ENCODE assay signal across 8 mouse cellular contexts in the genomic region with DNA sequence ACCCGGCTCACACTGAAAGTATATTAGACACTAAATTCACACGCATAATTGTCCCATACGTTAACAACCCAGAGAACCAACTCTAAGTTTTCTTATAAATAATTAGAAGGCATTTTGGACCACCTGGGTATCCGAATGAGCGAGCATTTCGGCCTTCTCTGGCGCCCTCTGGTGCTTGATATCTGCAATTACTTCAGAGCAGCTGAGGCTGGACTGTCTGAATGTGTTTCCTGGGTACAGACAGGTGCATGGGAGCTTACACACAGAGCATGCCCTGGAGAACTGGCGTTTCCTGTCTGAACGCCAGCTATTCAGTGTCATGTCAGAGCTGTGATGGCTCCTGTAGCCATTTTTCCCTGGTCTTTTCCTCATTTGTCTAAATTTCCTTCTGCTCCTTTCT. TPM values are rescaled to one million over a fixed set of nuclear protein-coding genes. Genes with fewer than 3 reads are reported as not detected.
DNase-seq lines count a peak whose midpoint lies in the region; ATAC-seq lines count a peak whose summit lies in the region.

No protein-coding gene starts in this region.

- no peaks in the 10 kb centered on the region for H3K9me3 ChIP-seq in intestine, embryonic 16.5 days (ENCODE audit: control insufficient read depth, low read length)

- no peak overlapping the region for H3K27ac ChIP-seq in intestine, embryonic 16.5 days (ENCODE audit: low read length)

- H3K9ac ChIP-seq in intestine, embryonic 16.5 days (ENCODE audit: low read depth, low read length): no peak overlapping the region

- no peak overlapping the region for H3K4me2 ChIP-seq in intestine, embryonic 16.5 days (ENCODE audit: low read depth, low read length)

- H3K4me1 ChIP-seq in intestine, embryonic 16.5 days (ENCODE audit: control insufficient read depth, insufficient read depth, low read length): no peaks in the 10 kb centered on the region

- H3K36me3 ChIP-seq in intestine, embryonic 16.5 days (ENCODE audit: control insufficient read depth, insufficient read depth, low read length): no peaks in the 10 kb centered on the region

- ATAC-seq in frontal cortex, adult (ENCODE audit: low TSS enrichment): peak; percentile 51; the same call in 1 of the 2 replicates
- peak; percentile 44 for ATAC-seq in activated CD4-positive, CD25-positive, alpha-beta regulatory T cell, adult 4 months
- ATAC-seq in intestine, embryonic 16.5 days: peak; percentile 31; the same call in 1 of the 2 replicates

- H3K4me3 ChIP-seq in intestine, embryonic 16.5 days (ENCODE audit: low read length): no peak overlapping the region

- 3% methylated on average over 9 of the region's 9 CpGs for WGBS in intestine, embryonic 16.5 days

- H3K27me3 ChIP-seq in intestine, embryonic 16.5 days (replicated peaks; ENCODE audit: control insufficient read depth, insufficient read depth, low read length): no peaks in the 10 kb centered on the region

- no peak for DNase-seq in frontal cortex, postnatal 10 days (ENCODE audit: low spot score in 2 of 2)
- peak; percentile 10 for DNase-seq in 3134 (ENCODE audit: extremely low read depth, insufficient read length, low spot score)
- DNase-seq in embryo, embryonic 11 days: peak; percentile 74
- peak; percentile 67 for DNase-seq in lung, postnatal 10 days
- peak; percentile 26 to 61 for DNase-seq in spleen, adult 18-20 months

RNA-seq across cellular contexts. Expression of a gene that starts 4.1 kb away (rescaled TPM):
- 10 to 100 TPM; 38.4 to 46.6 TPM for polyA plus RNA-seq in activated CD4-positive, CD25-positive, alpha-beta regulatory T cell, adult 4 months (2017; shearing (Covaris generic))
- polyA plus RNA-seq in intestine, embryonic 16.5 days (2015; fragmentation: Nextera tagmentation; extraction: Ambion mirVana): 25.7 and 26.0 TPM in 2 replicates

RNA-seq across cellular contexts. Expression of a gene that starts 23.4 kb away (rescaled TPM):
- 10 to 100 TPM in 1 of 2 experiments, 1 to 10 TPM in 1; 9.1 to 13.9 TPM for polyA plus RNA-seq in activated CD4-positive, CD25-positive, alpha-beta regulatory T cell, adult 4 months (2017; shearing (Covaris generic))
- 40.1 and 45.4 TPM in 2 replicates for polyA plus RNA-seq in intestine, embryonic 16.5 days (2015; fragmentation: Nextera tagmentation; extraction: Ambion mirVana)

Comparison
In these comparisons a context has a peak if more than half of its experiments do, and no peak if none do; other contexts are left out.
1. DNase-seq: peak in 3134 (single experiment), embryo, embryonic 11 days (single experiment), lung, postnatal 10 days (single experiment) and spleen, adult 18-20 months (2 of 2); none in frontal cortex, postnatal 10 days (0 of 2).
2. Peak in every context shown above with its lines, with median percentiles within 50 percentile points of each other: ATAC-seq.